Mouse (Mus musculus) embryo, embryonic 11.5 days (tissue): ENCODE results near the gene Hsf2bp.
"Not testable (repeated sequence)": the region's sequence is repeated elsewhere in the genome, so short reads cannot be mapped to it uniquely, and the experiment has no call there.

Experiments used
- DNase-seq: peaks from one replicate; pipeline ENCODE4 v3.0.0-alpha.2; 2012; ENCODE audit warnings: low read depth, low spot score

The Hsf2bp gene

DNA sequence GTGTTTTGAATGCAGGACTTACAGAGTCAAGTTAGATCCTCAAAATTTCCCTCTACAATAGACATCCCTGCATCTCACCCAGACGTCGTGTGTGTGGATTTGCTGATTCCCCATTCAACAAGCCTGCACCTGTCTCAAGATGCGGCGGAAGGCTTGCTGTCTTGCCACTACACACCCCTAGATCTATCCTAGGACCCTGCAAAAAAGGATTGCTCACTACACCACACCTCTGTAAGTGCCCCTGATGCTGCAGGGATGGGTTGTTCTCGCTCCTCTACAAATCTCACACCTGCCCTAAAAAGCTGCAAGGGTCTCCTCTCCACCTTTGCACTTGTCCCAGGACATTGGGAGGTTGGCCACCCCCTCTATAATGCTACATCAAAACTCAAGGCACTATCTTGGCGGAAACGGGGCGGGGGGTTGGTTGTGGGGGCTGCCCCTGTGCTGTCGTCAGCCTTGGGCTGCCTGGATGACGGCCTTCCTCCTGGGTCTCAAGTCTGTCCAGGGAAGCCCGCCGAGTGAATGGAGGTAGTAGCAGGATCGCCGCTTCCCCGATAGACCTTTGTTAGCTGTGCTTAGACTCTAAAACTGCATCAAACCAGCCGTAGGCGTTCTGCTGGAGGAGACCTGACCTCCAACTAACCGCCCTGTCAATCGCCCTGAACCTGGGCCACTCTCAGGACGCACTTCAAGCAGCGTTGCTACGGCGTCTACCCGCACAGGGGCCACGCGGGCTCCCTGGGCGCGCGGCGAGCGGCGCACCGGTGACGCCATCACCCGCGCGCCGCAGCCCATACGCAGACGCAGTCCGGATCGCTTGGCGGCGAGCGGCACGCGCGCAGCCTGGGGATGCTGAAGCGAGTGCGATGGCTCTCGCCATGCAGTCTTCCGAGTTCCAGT is at the start of gene Hsf2bp, which contains the start of gene Rrp1b:
Gene Hsf2bp, minus strand, starts transcription at position 741 of the 900 bp plus-strand sequence.
Gene Rrp1b, plus strand, starts transcription at position 492 of the 900 bp plus-strand sequence.
- peak; percentile 75 for DNase-seq

DNA sequence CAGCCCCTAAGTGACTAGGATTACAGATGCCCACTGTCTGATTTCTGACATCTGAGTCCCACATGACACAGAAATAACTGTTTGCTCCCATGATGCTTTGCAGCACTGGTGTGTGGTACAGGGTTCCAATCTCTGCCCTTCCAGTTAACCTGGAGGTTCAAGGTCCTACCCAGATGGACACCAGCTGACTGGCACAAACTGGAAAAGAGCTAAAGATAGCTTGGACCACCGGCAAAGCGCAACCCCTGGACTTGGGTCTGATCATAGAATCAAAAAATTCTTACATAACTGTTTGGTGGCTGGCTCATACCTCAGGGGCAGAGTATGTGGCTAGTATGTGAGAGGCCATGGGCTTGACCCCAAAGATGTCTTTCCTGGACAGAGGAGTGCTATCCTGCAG is 47.2 kb upstream of the Hsf2bp start:
- DNase-seq, result no peak

DNA sequence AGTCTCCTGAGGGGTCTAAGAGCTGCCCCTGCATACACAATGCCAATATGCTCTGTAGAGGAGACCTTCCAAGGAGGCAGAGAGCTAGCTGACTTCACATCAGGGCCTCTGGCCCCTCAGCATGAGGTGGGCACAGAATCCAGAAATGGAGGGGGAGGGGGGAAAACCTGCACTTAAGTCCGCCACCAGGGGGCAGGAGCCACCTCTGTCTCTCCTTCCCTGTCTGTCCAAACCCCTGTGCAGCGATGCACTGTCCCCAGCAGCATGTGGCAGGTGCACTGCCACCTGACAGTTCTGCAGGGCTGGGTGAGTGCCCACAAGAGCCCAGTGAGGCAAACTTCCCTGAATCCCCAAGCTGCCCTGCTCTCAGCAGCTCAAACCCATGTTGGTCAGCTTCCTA is 39.0 kb upstream of the Hsf2bp start:
- DNase-seq, result peak; percentile 30

DNA sequence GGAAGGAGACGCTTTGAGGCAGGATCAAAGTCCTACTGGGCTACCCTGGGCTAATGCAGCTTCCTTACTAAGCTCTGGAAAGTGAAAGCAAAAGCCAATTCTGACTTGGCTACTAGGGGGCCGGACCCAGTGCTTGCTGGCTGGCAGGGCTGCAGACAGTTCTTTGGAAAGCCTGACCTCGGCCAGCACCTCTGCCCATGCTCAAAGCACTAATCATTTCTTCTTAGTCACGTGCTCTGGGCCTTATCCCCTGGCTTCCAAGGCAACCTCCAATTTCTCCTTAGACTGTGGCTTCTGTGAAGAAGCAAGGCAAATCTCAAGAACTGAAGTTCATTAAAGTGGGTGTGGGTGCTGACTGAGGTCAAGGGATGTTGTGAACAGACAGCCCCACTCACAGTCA is 38.5 kb upstream of the Hsf2bp start:
- no peak for DNase-seq

DNA sequence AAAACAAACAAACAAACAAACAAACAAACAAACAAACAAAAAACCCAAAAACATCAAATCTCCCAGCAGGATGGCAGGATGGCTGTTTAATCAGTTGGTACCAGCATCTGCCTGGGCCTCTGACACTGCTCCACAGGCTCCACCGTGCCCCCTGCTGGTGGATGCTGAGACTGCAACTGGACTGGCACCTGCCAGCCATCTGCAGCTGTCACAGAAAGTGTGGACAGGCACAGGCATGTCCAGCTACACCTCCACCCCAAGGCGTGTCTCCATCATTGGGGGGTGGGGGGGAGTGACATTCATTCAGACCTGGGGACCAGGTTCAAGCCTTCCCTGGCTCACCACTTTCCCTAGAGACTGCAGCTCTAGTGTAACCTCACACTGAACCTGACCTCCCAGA is 37.2 kb upstream of the Hsf2bp start:
- DNase-seq, result peak; percentile 56

DNA sequence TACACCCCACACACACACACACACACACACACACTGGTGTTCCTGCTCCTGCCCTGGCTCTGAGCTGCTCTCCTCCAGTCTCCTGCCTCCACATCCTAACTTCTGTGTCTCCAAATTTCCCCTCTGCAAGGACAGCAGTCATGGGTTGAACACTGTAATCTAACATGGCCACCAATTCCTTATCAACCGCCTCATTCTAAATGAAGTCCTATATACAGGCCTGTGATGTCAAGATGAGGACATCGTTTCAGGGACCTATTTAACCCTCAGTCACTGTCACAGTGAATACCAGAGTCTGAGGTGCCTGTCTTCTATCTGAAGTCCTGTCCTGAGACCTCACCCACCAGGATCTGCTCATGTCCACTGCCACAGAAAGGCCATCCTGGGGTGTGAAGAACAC is 32.7 kb upstream of the Hsf2bp start:
- DNase-seq, result no peak

DNA sequence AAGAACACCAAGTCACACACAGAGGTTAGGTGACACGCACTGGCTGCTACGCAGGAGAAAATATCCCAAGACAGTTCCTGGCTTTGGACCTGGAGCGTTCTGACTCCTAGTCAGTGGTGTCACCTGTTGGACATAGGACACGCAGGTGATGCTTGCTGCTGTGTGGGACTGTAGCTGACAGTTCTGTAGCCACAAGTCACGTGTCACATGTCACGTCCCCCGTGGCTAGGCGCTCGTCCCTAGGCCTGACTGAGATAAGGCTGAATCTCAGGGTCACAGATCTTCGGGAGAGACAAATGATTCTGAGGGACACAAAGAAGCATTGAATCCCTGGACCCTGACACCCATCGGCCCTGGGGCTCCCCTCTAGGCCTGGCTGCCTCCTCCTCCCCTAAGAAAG is 32.2 kb upstream of the Hsf2bp start:
- DNase-seq, result no peak

DNA sequence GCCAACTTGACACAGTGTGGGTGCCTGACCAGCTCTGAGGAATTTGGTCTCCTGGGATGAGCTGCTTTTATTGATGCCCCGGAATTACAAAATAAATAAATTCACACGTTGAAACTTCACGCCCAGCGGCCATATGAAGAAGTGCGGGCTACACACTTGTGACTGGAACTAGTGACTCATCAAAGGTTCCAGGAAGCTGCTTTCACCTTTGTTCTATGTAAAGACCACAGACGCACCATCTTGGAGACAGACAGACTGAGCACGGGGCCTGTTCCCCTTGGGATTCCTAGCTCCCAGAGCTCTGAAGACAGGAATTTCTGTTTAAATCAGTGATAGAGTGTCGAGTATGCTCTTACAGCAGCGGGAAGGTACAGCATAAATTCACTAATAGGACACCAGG is 31.4 kb upstream of the Hsf2bp start:
- no peak for DNase-seq

DNA sequence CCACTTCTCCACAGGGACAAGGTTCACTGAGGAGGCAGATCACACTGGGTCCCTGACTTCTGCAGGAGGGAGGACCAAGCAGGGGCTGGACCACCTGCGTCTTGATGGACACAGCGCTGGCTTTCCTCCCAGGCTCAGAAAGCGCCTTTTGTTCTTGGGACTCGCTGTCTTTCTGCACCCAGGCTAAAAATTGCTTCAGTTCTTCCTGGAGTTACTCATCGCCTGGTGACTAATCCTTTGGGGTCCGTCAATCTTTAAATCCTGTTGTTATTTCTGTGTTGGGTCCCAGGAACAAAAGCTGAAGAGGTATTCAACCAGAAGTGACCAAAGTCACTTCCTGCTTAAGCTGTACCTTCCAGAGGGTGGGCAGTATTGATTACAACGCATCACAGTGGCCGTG is 28.6 kb upstream of the Hsf2bp start:
- DNase-seq, result not testable (repeated sequence)

DNA sequence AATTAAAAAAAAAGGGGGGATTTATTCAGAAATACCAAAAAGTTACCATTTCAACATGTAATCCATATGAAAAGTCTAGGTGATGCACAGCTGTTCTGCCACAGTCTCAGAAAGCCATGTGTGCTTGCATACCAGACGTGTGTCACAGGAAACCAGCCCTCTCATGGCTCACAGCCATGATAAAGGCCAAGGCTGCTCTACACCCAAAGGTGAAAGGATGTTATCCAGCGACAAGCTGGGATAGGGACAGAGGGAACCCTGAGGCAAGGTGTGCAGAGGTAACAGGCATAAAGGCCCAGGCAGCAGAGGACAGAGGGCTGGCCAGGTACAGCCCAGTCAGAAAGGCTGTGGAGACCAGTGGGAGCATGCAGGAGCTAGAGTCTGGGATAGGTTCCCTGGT is 27.5 kb upstream of the Hsf2bp start:
- DNase-seq, result no peak

DNA sequence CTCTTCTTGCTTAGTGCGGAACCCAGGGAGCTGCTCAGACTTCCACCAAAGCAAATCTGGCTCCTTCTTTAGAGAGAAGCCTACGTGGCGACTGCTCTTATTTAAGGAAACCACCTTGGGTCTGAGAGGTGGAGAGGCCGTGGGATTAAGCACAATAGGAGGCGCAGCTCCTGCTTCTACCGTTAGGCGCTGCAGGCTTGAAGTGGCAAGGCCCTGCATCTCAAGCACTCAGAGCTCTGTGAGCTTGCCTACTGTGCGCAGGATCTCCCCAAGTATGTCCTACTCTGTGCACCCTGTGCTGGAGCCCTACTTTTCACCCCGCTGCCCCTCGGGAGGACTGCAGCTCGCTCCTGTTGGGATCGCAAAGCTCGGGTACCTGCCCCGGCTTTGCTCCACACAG is 25.1 kb upstream of the Hsf2bp start:
- DNase-seq, result no peak

DNA sequence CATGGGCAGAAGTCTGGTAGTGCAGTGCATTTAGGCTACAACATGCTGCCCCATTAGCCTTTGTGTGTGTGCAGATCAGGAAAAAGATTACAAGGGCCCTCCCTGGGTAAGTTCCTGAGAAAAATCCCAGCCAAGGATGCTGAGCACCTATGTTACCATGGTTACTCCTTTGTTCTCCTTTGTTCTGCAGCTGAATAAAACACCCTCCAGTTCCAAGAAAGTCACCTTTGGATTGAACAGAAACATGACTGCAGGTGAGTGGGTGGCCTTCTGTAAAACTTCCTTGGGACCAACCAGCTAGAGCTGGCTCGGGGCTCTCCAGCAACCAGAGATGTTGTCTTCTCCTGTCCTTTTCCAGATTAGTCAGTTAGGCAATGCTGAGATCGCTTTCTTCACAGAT is 22.9 kb upstream of the Hsf2bp start:
- DNase-seq, result no peak

DNA sequence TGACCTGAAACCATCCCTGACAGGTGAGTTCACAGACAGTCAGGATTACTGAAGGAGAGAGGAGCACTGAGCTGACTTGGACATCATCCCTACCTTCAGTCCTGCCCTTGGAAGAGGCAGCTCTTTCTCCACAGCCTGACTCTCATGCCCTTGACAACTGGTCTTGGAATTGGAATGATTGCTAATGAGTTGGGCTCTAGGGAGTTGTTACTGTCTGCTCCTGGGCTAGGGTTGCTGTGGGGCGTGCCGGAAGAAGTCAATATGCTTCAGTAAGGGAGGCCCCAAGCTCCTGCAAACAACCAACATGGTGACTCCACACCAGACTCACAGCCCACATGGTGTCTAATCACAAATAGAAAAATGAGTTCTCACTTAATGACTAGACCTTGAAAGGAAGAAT is 21.7 kb upstream of the Hsf2bp start:
- DNase-seq, result no peak

DNA sequence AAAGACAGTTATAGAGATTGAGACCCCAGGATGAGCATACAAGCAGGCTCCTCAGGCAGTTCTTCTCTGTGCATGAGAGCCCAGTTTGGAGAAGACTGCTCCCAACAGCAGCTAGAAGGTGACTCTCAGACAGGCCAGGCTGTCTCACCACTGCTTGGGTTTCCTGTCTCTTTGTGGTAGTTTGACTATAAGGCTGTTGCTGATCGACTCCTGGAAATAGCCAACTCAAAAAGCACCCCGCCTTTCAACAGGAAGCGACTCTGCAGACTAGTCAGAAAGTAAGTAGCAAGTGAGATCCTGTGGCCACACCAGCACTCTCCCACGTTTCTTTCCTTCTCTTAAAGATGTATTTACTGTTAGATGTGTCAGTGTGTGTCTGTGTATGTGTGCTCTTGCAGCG is 17.5 kb upstream of the Hsf2bp start:
- no peak for DNase-seq

DNA sequence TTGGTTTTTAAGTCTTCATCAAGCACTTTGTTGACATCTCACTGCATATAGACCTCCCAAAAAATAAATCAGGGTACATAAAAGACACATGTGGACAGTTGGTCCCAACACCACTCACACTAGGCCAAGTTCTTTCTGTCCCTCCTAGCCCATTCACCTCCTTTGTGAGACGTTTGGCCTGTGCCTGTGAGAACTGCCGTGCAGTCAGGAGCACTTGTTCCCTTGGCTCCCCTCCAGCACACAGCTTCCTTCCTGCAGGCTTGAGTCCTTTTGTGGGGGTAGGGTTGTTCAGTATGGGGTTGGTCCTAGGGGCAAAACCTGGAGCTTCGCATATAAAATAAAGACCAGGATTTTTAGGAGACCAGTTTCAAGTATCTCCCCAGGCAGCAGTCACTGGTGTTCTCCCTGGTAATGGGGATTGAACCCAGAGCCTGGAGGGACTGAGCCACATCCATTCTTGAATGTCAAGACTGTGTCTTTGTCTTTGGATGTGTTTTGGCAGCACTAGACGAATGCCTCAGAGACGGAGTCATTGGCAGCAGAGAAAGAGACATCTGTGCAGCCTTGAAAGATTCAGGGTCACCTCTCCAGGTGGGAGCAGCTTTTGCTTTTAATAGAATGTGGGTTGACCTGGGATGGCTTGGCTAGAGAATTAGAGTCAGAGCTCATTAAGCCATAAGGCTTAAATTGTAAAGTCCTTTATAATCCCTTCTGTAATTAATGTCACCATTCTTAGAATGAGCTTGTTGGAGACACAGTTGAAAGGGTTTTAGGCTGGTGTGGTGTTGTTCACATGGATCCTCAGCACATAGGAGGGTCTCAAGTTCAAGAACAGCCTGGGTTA is 16.3 kb upstream of the Hsf2bp start:
- DNase-seq, result no peak

DNA sequence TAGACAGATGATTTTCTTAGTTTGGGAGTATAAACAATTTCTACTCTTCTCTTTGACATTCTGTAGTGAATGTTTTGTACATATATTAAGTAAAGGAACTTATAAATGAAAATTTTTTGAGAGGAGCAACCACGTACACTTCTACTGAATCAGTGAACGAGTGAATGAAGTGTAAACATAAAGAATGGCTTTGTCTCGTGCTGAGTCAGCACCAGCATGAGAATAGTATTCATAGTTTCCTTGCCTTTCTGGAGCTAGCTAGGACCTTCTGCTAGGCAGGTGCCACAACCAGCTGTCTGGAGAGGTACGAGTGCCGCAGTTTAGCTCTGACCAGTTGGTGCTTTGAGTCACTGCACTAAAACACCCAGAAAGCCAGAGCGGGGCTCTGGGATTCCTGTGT is 14.5 kb upstream of the Hsf2bp start:
- no peak for DNase-seq

DNA sequence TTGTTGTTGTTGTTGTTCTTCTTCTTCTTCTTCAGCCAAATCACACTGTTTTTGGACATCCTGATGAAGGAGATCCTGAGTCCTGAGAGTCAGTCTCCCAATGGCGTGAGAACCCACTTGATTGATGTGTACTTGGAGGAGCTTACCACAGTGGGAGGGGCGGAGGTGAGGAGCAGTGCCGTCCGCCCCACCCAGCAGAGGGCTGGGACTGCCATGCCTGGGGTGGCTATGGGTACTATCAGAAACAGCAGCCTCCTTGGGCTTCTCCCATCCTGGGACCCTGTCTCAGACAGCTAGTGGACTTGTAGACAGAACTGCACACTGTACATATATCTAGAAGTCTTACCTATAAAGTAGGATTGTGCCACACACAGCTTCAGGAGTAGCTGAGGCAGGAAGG is 13.8 kb upstream of the Hsf2bp start:
- DNase-seq, result no peak

DNA sequence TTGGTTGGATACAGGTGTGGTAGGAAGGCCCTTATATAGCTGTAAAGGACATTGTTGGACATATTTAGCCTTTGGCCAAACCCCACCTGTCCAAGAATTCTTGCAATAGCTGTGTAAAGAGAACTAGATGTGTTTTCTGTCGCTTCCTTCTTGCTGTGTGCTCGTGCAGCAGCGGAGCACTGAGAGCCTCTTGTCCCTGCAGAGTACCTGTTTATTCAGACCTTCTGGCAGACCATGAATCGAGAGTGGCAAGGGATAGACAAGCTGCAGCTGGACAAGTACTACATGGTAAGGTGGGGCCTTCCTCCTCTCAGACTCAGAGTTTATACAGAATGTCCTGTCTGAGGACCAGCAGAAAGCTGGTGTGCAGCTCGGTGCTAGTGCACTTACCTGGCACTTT is 12.2 kb upstream of the Hsf2bp start:
- DNase-seq, result no peak

DNA sequence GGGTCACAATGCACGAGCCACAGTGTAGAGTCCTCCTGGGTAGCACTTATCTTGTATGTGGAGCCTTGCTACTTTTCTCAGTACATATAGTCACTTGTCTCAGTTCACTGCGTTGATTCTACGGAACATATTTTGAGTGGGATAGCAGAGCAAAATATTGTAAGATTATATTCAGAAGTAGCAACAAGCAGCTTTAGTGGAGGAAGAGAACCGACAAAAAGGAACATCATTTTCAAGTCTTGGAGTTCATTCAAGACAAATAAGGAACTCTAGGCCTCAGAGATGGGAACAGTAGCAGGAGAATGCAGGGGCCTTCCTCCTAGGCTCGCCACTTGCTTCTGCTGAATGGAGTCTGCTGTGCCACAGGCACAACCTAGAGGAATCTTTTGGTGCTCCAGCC is 10.4 kb upstream of the Hsf2bp start:
- DNase-seq, result no peak

DNA sequence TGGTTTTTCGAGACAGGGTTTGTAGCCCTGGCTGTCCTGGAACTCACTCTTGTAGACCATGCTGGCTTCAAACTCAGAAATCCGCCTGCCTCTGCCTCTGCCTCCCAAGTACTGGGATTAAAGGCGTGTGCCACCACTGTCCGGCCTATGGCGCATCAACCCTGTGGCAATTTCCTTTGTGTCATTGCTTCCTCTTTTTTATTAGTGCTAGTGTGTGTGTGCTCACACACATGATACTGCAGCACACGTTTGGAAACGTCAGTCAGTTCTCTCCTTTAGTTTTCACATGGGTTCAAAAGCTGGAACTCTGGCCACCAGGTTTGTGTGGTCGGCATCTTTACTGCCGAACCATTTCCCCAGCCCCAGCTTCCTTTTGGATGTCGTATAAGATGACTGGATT is 4.1 kb upstream of the Hsf2bp start:
- no peak for DNase-seq

DNA sequence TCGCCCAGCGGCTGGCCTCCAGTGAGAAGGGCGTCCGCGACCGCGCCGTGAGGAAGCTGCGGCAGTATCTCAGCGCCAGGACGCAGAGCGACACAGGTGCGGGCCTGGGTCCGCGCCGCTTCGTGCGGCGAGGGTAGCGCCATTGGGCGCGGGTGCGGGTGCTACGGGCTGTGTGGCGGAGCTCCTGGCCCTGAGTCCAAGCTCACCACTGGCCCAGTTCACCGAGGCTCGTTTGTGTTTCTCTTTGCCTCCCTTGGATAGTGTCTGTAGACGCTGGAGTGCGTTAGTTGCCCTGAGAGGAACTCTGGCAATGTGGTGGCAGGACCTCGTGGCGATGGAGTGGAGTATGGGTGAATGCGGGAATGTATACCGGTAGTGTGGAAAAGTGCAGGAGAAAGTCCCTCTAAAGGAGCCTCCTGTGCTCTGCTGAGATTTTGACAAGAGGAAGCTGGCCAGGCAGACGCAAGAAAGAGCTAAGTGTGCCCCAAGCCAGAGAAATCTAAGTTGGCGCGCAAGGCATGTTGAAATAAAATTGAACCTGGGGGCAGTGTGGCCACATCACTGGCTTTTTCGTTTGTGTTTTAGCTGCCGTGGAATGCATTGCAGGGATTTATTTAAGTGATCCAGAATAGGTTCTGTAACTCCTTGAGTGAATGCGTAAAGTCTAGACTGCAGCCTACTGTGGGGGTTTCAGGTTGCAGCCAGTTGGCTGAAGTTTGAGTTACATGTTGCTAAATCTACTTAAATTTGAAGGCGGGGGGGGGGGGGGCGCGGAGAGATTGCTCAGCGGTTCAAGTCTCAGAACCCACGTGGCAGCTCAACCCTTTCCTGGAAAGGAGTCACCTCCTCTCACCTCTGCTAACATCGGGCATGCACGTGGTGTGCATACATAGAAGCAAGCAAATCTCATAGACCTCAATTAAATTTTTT is 625 bp upstream of the Hsf2bp start:
- no peak for DNase-seq

DNA sequence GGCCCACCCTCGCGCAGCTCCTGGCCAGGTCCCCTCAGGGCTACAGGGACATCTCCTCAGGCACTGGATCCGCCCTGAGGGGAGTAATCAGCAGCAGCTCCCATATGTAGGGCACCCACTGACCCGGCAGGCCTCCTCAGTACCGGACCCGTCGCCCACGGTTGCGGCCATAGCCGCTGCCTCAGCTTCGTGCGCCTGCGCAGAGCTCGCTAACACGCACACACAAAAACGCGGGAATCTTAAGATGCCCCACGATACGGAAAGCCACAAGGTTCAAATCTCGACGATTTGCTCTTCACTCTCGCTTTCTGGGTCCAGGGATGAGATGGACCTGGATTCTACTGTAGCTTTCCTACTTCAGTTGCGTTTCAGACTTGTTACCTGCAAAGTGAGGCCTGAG is 1.8 kb downstream of the Hsf2bp start:
- DNase-seq, result no peak
